Mouse (Mus musculus) small intestine, adult 2 months (tissue): ENCODE results near the gene Eepd1.

ENCODE experiments used
- CTCF ChIP-seq: fragments of 200-500 bp; IDR thresholded peaks from 2 replicates; pipeline ENCODE4 v1.5.1; 2012; ENCODE audit warnings: low read depth, mild to moderate bottlenecking, control low read depth, inconsistent platforms, low read length, moderate library complexity, mixed read lengths; ENCODE audit not compliant: insufficient replicate concordance, insufficient read length; ENCODE audit errors: extremely low read depth
- POLR2A ChIP-seq: fragments of 200-500 bp; IDR thresholded peaks from 2 replicates; pipeline ENCODE4 v1.6.1; 2012; ENCODE audit warnings: low read depth, mild to moderate bottlenecking, control low read depth, inconsistent platforms, low read length, moderate library complexity

GRCm38 (mm10) chr9:25464305-25464704 lies 17.0 kb upstream of the Eepd1 start:
- no peak for TF ChIP-seq CTCF
- TF ChIP-seq POLR2A: no peak
